Mouse (Mus musculus) CD8-positive naive resting alpha-beta T cell, adult 57 days (primary cell): ENCODE measurements around the gene Raver2. TPM values are rescaled to one million over a fixed set of nuclear protein-coding genes. Genes with fewer than 3 reads are reported as not detected.

ENCODE experiments used
- total RNA-seq: library from RNA; stranded (reverse); gene quantifications from one replicate; pipeline ENCODE4 v1.2.4, GENCODE M21; 2023

The Raver2 gene
- total RNA-seq = 8.5 TPM

DNA sequence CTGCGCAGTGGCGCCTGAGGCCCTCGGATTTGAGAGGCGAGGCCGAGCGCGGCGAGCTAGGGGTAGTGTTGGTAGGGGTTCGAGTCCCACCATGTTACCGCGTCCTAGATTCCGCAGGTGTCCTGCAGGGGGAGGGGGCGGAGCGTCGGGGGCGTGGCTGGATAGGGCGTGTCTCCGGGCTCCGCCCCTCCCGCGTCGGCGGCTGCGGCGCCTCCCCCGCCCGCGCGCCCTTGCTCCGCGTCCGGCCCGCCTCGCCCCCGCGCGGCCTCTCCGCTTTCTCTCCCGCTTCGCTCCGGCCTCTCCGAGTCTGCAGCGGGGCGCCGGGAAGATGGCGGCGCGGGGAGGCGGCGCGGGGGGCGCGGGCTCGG, at the start of gene Raver2:
Gene Raver2 (plus strand): TSS at position 198 of the 368 bp plus-strand sequence.

DNA sequence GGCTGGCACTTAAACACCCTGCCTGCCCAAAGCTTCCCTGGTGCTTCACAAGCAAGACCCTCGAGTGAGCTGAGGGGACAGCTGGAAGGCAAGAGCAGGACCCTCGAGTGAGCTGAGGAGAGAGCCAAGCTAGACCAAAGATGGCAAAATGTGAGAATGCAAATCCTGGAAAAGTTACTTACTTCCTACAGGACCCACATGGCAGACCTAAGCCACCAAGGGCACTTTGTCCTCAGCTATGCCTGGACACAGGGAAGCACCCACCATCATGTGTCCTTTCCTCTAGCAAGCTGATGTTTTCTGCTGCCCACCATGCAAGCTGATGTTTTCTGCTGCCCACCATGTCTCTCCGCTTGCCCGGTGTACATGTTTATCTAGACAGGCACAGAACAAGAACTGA, 48.2 kb upstream of the Raver2 start, which contains the start of gene Gm10577:
Gene Gm10577 (minus strand): TSS at position 101 of the 400 bp plus-strand sequence.

Other genes starting within 250 kb of the Raver2 start
- gene Gm10577, start 48.3 kb upstream of the Raver2 start, total RNA-seq = not detected
- gene Jak1, start 196.3 kb downstream of the Raver2 start, total RNA-seq = 571 TPM